Mouse (Mus musculus) cerebellum, postnatal 4 days (tissue): ENCODE measurements around the gene Cysrt1.

Source experiments
- DNase-seq, 2 experiments: peaks; one replicate each; pipeline ENCODE4 v3.0.0; 2022; ENCODE audit warnings: low spot score in 2 of 2, mixed read lengths in 1 of 2

The Cysrt1 gene

GRCm38 (mm10) chr2:25210686-25211085 is 31.6 kb downstream of the Cysrt1 start:
- no peak for DNase-seq

GRCm38 (mm10) chr2:25207593-25207992 is 34.7 kb downstream of the Cysrt1 start:
- DNase-seq: no peak

GRCm38 (mm10) chr2:25203631-25204214 is 38.5 kb downstream of the Cysrt1 start:
- DNase-seq: no peak

- no peak for DNase-seq
Measured at GRCm38 (mm10) chr2:25200631-25201030, 41.6 kb downstream of the Cysrt1 start.

GRCm38 (mm10) chr2:25197946-25198345 is 44.3 kb downstream of the Cysrt1 start:
- DNase-seq: no peak

- no peak for DNase-seq
Measured at GRCm38 (mm10) chr2:25197191-25197590, 45.1 kb downstream of the Cysrt1 start.

- no peak for DNase-seq
Measured at GRCm38 (mm10) chr2:25196172-25196954, 45.9 kb downstream of the Cysrt1 start, which contains the start of gene Tor4a. Gene Tor4a, minus strand, starts transcription at chr2:25196886.

GRCm38 (mm10) chr2:25195211-25196156 is 46.8 kb downstream of the Cysrt1 start:
- DNase-seq: no peak

- DNase-seq: no peak
Measured at GRCm38 (mm10) chr2:25194486-25195171, 47.6 kb downstream of the Cysrt1 start.

- DNase-seq: no peak
Measured at GRCm38 (mm10) chr2:25194006-25194405, 48.2 kb downstream of the Cysrt1 start.

GRCm38 (mm10) chr2:25193330-25193770 is 48.9 kb downstream of the Cysrt1 start:
- peak; percentile 70 to 83 for DNase-seq
